Mouse (Mus musculus): Measurements from ENCODE around the gene Ccdc81. TPM values are rescaled to one million over a fixed set of nuclear protein-coding genes. Genes with fewer than 3 reads are reported as not detected.
A peak's percentile ranks its signal among the peaks of the same experiment; 100 is the strongest.

Gene Ccdc81
- polyA plus RNA-seq, 1 experiment, result 1.1 TPM

GRCm38 (mm10) chr7:89856440-89857217 lies 46.8 kb downstream of the Ccdc81 start:
- TF ChIP-seq CTCF (IDR thresholded peaks at IDR 0.05; ENCODE audit: borderline replicate concordance, extremely low read depth, insufficient read depth, insufficient read length), result no peak
- no peak for TF ChIP-seq POLR2A (IDR thresholded peaks at IDR 0.05; ENCODE audit: borderline replicate concordance, extremely low read depth, insufficient read depth, insufficient read length, poor library complexity, severe bottlenecking)
- peak; percentile 68 for DNase-seq (ENCODE audit: low read depth)

- no peak for DNase-seq (ENCODE audit: low read depth)
- no peak for TF ChIP-seq POLR2A (IDR thresholded peaks at IDR 0.05; ENCODE audit: borderline replicate concordance, extremely low read depth, insufficient read depth, insufficient read length, poor library complexity, severe bottlenecking)
- TF ChIP-seq CTCF (IDR thresholded peaks at IDR 0.05; ENCODE audit: borderline replicate concordance, extremely low read depth, insufficient read depth, insufficient read length), result no peak
These were observed 48.2 kb downstream of the Ccdc81 start for GRCm38 (mm10) chr7:89855196-89855595.

- DNase-seq (ENCODE audit: low read depth), result no peak
- TF ChIP-seq POLR2A (IDR thresholded peaks at IDR 0.05; ENCODE audit: borderline replicate concordance, extremely low read depth, insufficient read depth, insufficient read length, poor library complexity, severe bottlenecking), result no peak
- TF ChIP-seq CTCF (IDR thresholded peaks at IDR 0.05; ENCODE audit: borderline replicate concordance, extremely low read depth, insufficient read depth, insufficient read length), result no peak
These were observed 50.3 kb downstream of the Ccdc81 start for GRCm38 (mm10) chr7:89853131-89853530.

- TF ChIP-seq POLR2A (IDR thresholded peaks at IDR 0.05; ENCODE audit: borderline replicate concordance, extremely low read depth, insufficient read depth, insufficient read length, poor library complexity, severe bottlenecking), result no peak
- no peak for TF ChIP-seq CTCF (IDR thresholded peaks at IDR 0.05; ENCODE audit: borderline replicate concordance, extremely low read depth, insufficient read depth, insufficient read length)
- no peak for DNase-seq (ENCODE audit: low read depth)
These were observed 51.0 kb downstream of the Ccdc81 start for GRCm38 (mm10) chr7:89852158-89853095.

- no peak for TF ChIP-seq POLR2A (IDR thresholded peaks at IDR 0.05; ENCODE audit: borderline replicate concordance, extremely low read depth, insufficient read depth, insufficient read length, poor library complexity, severe bottlenecking)
- TF ChIP-seq CTCF (IDR thresholded peaks at IDR 0.05; ENCODE audit: borderline replicate concordance, extremely low read depth, insufficient read depth, insufficient read length), result no peak
- no peak for DNase-seq (ENCODE audit: low read depth)
These were observed 52.9 kb downstream of the Ccdc81 start for GRCm38 (mm10) chr7:89850510-89850909.

GRCm38 (mm10) chr7:89845669-89846068 lies 57.8 kb downstream of the Ccdc81 start:
- TF ChIP-seq POLR2A (IDR thresholded peaks at IDR 0.05; ENCODE audit: borderline replicate concordance, extremely low read depth, insufficient read depth, insufficient read length, poor library complexity, severe bottlenecking), result no peak
- DNase-seq (ENCODE audit: low read depth), result peak; percentile 12

GRCm38 (mm10) chr7:89843533-89843932 lies 59.9 kb downstream of the Ccdc81 start:
- TF ChIP-seq POLR2A (IDR thresholded peaks at IDR 0.05; ENCODE audit: borderline replicate concordance, extremely low read depth, insufficient read depth, insufficient read length, poor library complexity, severe bottlenecking) (no peak), CTCF (IDR thresholded peaks at IDR 0.05; ENCODE audit: borderline replicate concordance, extremely low read depth, insufficient read depth, insufficient read length) (peak; percentile 58; the same call in 1 of the 2 replicates)
- DNase-seq (ENCODE audit: low read depth), result peak; percentile 33

- DNase-seq (ENCODE audit: low read depth), result no peak
- no peak for TF ChIP-seq POLR2A (IDR thresholded peaks at IDR 0.05; ENCODE audit: borderline replicate concordance, extremely low read depth, insufficient read depth, insufficient read length, poor library complexity, severe bottlenecking)
- no peak for TF ChIP-seq CTCF (IDR thresholded peaks at IDR 0.05; ENCODE audit: borderline replicate concordance, extremely low read depth, insufficient read depth, insufficient read length)
These were observed 60.3 kb downstream of the Ccdc81 start for GRCm38 (mm10) chr7:89843121-89843520.

GRCm38 (mm10) chr7:89842404-89842715 lies 61.1 kb downstream of the Ccdc81 start:
- TF ChIP-seq POLR2A (IDR thresholded peaks at IDR 0.05; ENCODE audit: borderline replicate concordance, extremely low read depth, insufficient read depth, insufficient read length, poor library complexity, severe bottlenecking) (no peak), CTCF (IDR thresholded peaks at IDR 0.05; ENCODE audit: borderline replicate concordance, extremely low read depth, insufficient read depth, insufficient read length) (no peak)
- DNase-seq (ENCODE audit: low read depth), result no peak

- TF ChIP-seq POLR2A (IDR thresholded peaks at IDR 0.05; ENCODE audit: borderline replicate concordance, extremely low read depth, insufficient read depth, insufficient read length, poor library complexity, severe bottlenecking) (no peak), CTCF (IDR thresholded peaks at IDR 0.05; ENCODE audit: borderline replicate concordance, extremely low read depth, insufficient read depth, insufficient read length) (peak; percentile 79; the same call in 1 of the 2 replicates)
- peak; percentile 94 for DNase-seq (ENCODE audit: low read depth)
These were observed 61.6 kb downstream of the Ccdc81 start for GRCm38 (mm10) chr7:89841670-89842403.

- TF ChIP-seq POLR2A (IDR thresholded peaks at IDR 0.05; ENCODE audit: borderline replicate concordance, extremely low read depth, insufficient read depth, insufficient read length, poor library complexity, severe bottlenecking) (no peak), CTCF (IDR thresholded peaks at IDR 0.05; ENCODE audit: borderline replicate concordance, extremely low read depth, insufficient read depth, insufficient read length) (no peak)
- no peak for DNase-seq (ENCODE audit: low read depth)
These were observed 63.7 kb downstream of the Ccdc81 start for GRCm38 (mm10) chr7:89839721-89840120.

Data from brain, embryonic 14.5 days (tissue).